Mouse (Mus musculus): ENCODE data around the gene Ltbp1.

DNA sequence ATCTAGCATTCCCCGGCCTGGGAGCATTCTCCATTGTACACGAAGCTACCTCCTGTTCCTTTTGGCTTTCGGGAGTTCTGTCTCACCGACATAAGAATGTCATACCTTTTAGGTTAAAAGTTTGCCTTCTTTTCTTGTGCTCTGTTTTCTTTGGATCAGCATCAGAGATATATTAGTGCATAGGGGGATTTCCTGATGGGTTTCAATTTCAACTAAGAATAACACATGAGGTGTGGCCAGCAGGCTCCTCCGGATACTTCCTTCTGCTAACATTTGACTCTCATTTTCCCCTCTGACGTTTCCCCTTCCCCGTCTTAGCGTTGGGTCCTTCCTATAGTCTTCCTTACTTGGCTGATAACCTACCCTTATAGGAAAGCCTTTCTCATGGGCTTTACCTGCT, 25.6 kb upstream of the Ltbp1 start:
- TF ChIP-seq POLR2A (IDR thresholded peaks at IDR 0.05; ENCODE audit: borderline replicate concordance, control insufficient read depth, low read depth, low read length) (no peak), CTCF (IDR thresholded peaks at IDR 0.05; ENCODE audit: control insufficient read depth, insufficient read depth, low read length) (no peak)
